Mouse (Mus musculus) myocyte (in vitro differentiated cells): ENCODE data around the gene Cables2. TPM values are rescaled to one million over a fixed set of nuclear protein-coding genes. Genes with fewer than 3 reads are reported as not detected.

Experiments used
- H3K27me3 ChIP-seq: one replicate; pipeline ENCODE4 v1.6.1; 2011; ENCODE audit not compliant: control insufficient read depth, insufficient read depth, insufficient read length
- H3K36me3 ChIP-seq: one replicate; pipeline ENCODE4 v1.6.1; 2011; ENCODE audit not compliant: control insufficient read depth, insufficient read depth
- H3K4me2 ChIP-seq: one replicate; pipeline ENCODE4 v1.6.1; 2011; ENCODE audit warnings: low read depth, control low read depth
- H3K4me3 ChIP-seq: one replicate; pipeline ENCODE4 v1.5.1; 2011; ENCODE audit warnings: mild to moderate bottlenecking, control low read depth, moderate library complexity
- H3K79me2 ChIP-seq: one replicate; pipeline ENCODE4 v1.6.1; 2011; ENCODE audit not compliant: control insufficient read depth, insufficient read depth
- H3ac ChIP-seq: one replicate; pipeline ENCODE4 v1.6.1; 2011; ENCODE audit not compliant: control insufficient read depth, insufficient read length
- CEBPB ChIP-seq: IDR thresholded peaks from 2 replicates; pipeline ENCODE4 v1.6.1; 2011; ENCODE audit warnings: mild to moderate bottlenecking, moderate library complexity; ENCODE audit not compliant: poor library complexity, insufficient read depth, severe bottlenecking
- E2F4 ChIP-seq: IDR thresholded peaks from one replicate; pipeline ENCODE4 v1.6.1; 2011; ENCODE audit warnings: mild to moderate bottlenecking, control low read depth, moderate library complexity; ENCODE audit not compliant: insufficient read depth
- MAX ChIP-seq: IDR thresholded peaks from one replicate; pipeline ENCODE4 v1.6.1; 2011; ENCODE audit warnings: low read depth, mild to moderate bottlenecking, control low read depth
- MYOD1 ChIP-seq, 3 experiments: IDR thresholded peaks; one replicate each; pipeline ENCODE4 v1.6.1; 2011; ENCODE audit warnings: control low read depth in 2 of 3, low read depth in 2 of 3, mild to moderate bottlenecking in 2 of 3, moderate library complexity in 1 of 3; ENCODE audit not compliant: insufficient read length in 2 of 3, control insufficient read depth in 1 of 3
- MYOG ChIP-seq, 3 experiments: IDR thresholded peaks; one replicate each; pipeline ENCODE4 v1.6.1; 2011; ENCODE audit warnings: control low read depth in 2 of 3, low read depth in 2 of 3, mild to moderate bottlenecking in 2 of 3; ENCODE audit not compliant: insufficient read length in 2 of 3, control insufficient read depth in 1 of 3, insufficient read depth in 1 of 3
- POLR2A ChIP-seq: IDR thresholded peaks from one replicate; pipeline ENCODE4 v1.6.1; 2011; ENCODE audit warnings: low read depth, mild to moderate bottlenecking, control low read depth, moderate library complexity; ENCODE audit not compliant: insufficient read length
- POLR2AphosphoS2 ChIP-seq: IDR thresholded peaks from one replicate; pipeline ENCODE4 v1.6.1; 2011; ENCODE audit warnings: low read depth, control low read depth; ENCODE audit not compliant: insufficient read length
- REST ChIP-seq: IDR thresholded peaks from one replicate; pipeline ENCODE4 v1.6.1; 2011; ENCODE audit warnings: mild to moderate bottlenecking, control low read depth, moderate library complexity; ENCODE audit not compliant: insufficient read depth, insufficient read length
- SRF ChIP-seq: IDR thresholded peaks from one replicate; pipeline ENCODE4 v1.6.1; 2011; ENCODE audit warnings: low read depth; ENCODE audit not compliant: control insufficient read depth, insufficient read length
- TCF12 ChIP-seq: IDR thresholded peaks from one replicate; pipeline ENCODE4 v1.6.1; 2011; ENCODE audit warnings: mild to moderate bottlenecking, control low read depth; ENCODE audit not compliant: poor library complexity, insufficient read depth, severe bottlenecking
- TCF3 ChIP-seq: IDR thresholded peaks from one replicate; pipeline ENCODE4 v1.6.1; 2011; ENCODE audit warnings: low read depth, control low read depth; ENCODE audit not compliant: insufficient read length
- polyA plus RNA-seq: library from polyadenylated mRNA; unstranded; fragments of >200 nt; fragmentation: generic; extraction: Trizol; gene quantifications from one replicate; pipeline ENCODE4 v1.2.1, GENCODE M21; 2012; ENCODE audit warnings: missing spikeins

Cables2 gene
- polyA plus RNA-seq, 1 experiment: 6.8 TPM

DNA sequence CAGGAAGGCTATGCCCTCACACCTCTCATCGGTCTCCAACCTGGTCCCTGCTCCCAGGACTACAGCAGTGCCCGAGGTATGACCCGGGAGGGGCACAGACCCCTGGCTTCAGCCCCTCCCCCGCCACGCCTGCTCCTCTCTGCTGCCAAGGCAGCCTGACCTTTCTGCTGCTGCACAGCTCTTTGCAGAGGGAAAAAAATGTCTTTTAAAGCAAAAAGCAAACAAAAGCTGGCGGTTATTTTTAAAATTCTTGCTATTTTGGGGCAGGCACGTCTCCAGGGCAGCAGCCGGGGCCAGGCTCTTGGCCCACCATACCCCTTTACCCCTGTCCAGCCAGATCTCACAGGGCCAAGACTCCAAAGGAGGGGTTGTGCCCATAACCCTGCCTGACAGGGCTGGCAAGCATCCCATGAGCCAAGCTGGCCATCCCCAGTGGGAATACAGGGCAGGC lies 58.3 kb downstream of the Cables2 start:
- H3K4me3 ChIP-seq: no peak overlapping the region
- no peaks in the 10 kb centered on the region for H3K27me3 ChIP-seq
- no peak overlapping the region for H3ac ChIP-seq
- H3K36me3 ChIP-seq: peaks cover 3% of the 10 kb centered on the region
- H3K4me2 ChIP-seq: peak overlapping the region; percentile 68
- TF ChIP-seq SRF (no peak), POLR2A (no peak), TCF12 (no peak), MYOG (IDR thresholded peaks at IDR 0.05; ENCODE audit: control insufficient read depth in 1 of 3, insufficient read depth in 1 of 3, insufficient read length in 2 of 3, low read depth in 2 of 3) (no peak), POLR2AphosphoS2 (no peak), MAX (no peak), CEBPB (no peak), REST (no peak), TCF3 (no peak), E2F4 (no peak), MYOD1 (IDR thresholded peaks at IDR 0.05; ENCODE audit: control insufficient read depth in 1 of 3, insufficient read length in 2 of 3, low read depth in 2 of 3) (no peak)
- peaks cover 27% of the 10 kb centered on the region for H3K79me2 ChIP-seq

DNA sequence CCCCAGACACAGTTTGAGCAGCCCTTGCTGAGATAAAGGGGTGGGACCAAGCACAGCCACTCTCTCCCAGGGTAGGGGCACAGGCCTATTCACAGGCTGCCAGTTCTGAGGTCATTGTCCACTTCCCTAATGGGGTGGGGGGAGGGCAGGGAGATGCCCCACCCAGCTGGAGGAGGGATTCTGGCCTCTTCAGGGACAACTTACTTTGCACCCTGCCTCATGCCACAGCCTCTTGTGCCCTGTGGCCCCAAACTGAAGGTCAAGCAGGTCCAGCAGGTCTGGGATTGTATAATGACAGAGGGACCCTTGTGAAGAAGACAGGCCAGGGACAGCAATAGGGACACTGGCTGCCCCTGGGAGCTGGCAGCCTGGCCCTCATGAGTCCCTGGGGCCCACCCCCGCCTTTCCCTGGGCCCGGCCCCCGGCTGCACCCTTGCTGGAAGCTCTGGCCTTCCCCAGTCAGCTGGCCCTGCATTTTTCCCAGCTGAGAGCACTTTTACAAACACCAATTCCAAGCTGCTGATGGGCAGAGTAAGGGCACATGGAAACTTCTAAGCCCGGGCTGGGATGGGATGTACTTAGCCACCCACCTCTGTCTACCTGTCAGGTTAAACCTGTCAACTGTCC lies 58.8 kb downstream of the Cables2 start:
- H3K36me3 ChIP-seq: no peaks in the 10 kb centered on the region
- no peak overlapping the region for H3K4me3 ChIP-seq

DNA sequence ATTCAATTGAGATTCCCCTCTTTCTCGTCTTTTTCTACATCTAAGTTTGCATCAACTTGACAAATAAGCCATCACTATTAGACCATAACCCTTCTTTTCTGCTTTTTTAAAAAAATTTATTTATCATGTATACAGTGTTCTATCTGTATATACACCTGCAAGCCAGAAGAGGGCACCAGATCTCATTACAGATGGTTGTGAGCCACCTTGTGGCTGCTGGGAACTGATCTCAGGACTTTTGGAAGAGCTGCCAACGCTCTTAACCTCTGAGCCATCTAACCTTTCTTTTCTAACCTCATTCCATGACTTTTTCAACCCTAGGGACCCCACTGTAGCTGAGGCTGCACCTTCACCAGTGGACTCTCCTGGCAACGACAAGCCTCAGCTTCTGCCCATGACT lies 61.0 kb downstream of the Cables2 start:
- Histone ChIP-seq H3K79me2 (peaks cover 35% of the 10 kb centered on the region), H3K36me3 (no peaks in the 10 kb centered on the region), H3K4me3 (no peak overlapping the region), H3K27me3 (no peaks in the 10 kb centered on the region), H3K4me2 (no peak overlapping the region), H3ac (no peak overlapping the region)
- no peak for TF ChIP-seq TCF3

More for the DNA sequence above, 58.8 kb downstream of the Cables2 start:
- TF ChIP-seq MYOG (IDR thresholded peaks at IDR 0.05; ENCODE audit: control insufficient read depth in 1 of 3, insufficient read depth in 1 of 3, insufficient read length in 2 of 3, low read depth in 2 of 3) (peak in 1 of 3 experiments; percentile 12), POLR2A (peak; percentile 9), TCF12 (no peak)
- peaks cover 28% of the 10 kb centered on the region for H3K79me2 ChIP-seq
- H3ac ChIP-seq: no peak overlapping the region
- no peaks in the 10 kb centered on the region for H3K27me3 ChIP-seq
- peak overlapping the region; percentile 68 for H3K4me2 ChIP-seq

DNA sequence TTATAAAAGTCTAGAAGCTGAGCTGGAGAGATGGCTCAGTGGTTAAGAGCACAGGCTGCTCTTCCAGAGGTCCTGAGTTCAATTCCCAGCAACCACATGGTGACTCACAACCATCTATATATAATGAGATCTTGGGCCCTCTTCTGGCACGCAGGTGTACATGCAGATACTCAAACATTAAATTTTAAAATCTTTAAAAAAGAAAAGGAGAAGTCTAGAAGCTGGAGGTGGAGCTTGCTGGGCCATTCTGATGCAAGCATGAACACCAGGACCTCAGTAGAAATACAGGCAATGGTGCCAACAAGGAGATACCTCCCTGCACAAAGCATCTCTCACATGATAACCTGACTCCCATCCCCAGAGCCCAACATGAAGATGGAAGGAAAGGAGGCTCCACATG lies 64.3 kb downstream of the Cables2 start:
- H3K27me3 ChIP-seq: no peaks in the 10 kb centered on the region
- TF ChIP-seq MAX (no peak), MYOD1 (IDR thresholded peaks at IDR 0.05; ENCODE audit: control insufficient read depth in 1 of 3, insufficient read length in 2 of 3, low read depth in 2 of 3) (no peak), CEBPB (no peak)

More for the DNA sequence above, 64.3 kb downstream of the Cables2 start:
- Histone ChIP-seq H3K4me2 (no peak overlapping the region), H3K4me3 (no peak overlapping the region), H3K36me3 (peaks cover 4% of the 10 kb centered on the region), H3ac (no peak overlapping the region), H3K79me2 (peaks cover 31% of the 10 kb centered on the region)

Other genes starting within 250 kb of the Cables2 start
- gene Lsm14b, start 248.5 kb downstream of the Cables2 start, polyA plus RNA-seq: 48.8 TPM
- 395 TPM for gene Psma7, start 231.1 kb downstream of the Cables2 start, polyA plus RNA-seq
- gene Ss18l1, start 231.0 kb downstream of the Cables2 start, polyA plus RNA-seq: 1.6 TPM
- 17.2 TPM for gene Mtg2, start 202.9 kb downstream of the Cables2 start, polyA plus RNA-seq
- gene Hrh3, start 169.0 kb downstream of the Cables2 start, polyA plus RNA-seq: 0.16 TPM
- gene Osbpl2, start 154.2 kb downstream of the Cables2 start, polyA plus RNA-seq: 34.8 TPM
- gene Adrm1, start 102.0 kb downstream of the Cables2 start, polyA plus RNA-seq: 188 TPM
- 80.8 TPM for gene Lama5, start 47.6 kb downstream of the Cables2 start, polyA plus RNA-seq
- gene Rps21, start 16.1 kb downstream of the Cables2 start, polyA plus RNA-seq: 3,913 TPM
- not detected for gene Rbbp8nl, start 16.4 kb upstream of the Cables2 start, polyA plus RNA-seq
- not detected for gene Gata5, start 61.2 kb upstream of the Cables2 start, polyA plus RNA-seq
- gene Slco4a1, start 182.7 kb upstream of the Cables2 start, polyA plus RNA-seq: 0.18 TPM
- gene Ntsr1, start 226.5 kb upstream of the Cables2 start, polyA plus RNA-seq: not detected